Mouse (Mus musculus) hindbrain, embryonic 16.5 days (tissue): ENCODE measurements around the gene Gtf3c1. TPM values are rescaled to one million over a fixed set of nuclear protein-coding genes. Genes with fewer than 3 reads are reported as not detected.

Experiments used
- ATAC-seq: fragments of 200-750 bp; cut with Nextera tagmentation; 2 replicates; pipeline ENCODE4 v1.8.0; 2017; ENCODE audit warnings: moderate TSS enrichment, moderate library complexity
- H3K27ac ChIP-seq: fragments of 300-500 bp; sonication (generic); 2 replicates; pipeline ENCODE4 v1.5.1; 2014; ENCODE audit warnings: low read depth, mild to moderate bottlenecking, control low read depth, low read length, moderate library complexity
- H3K27me3 ChIP-seq: fragments of 300-500 bp; sonication (generic); replicated peaks from 2 replicates; pipeline ENCODE4 v1.6.1; 2014; ENCODE audit warnings: low read length; ENCODE audit not compliant: control insufficient read depth, insufficient read depth
- H3K36me3 ChIP-seq: fragments of 300-500 bp; sonication (generic); 2 replicates; pipeline ENCODE4 v1.6.1; 2014; ENCODE audit warnings: mild to moderate bottlenecking, low read length, moderate library complexity, mixed read lengths; ENCODE audit not compliant: control insufficient read depth, insufficient read depth
- H3K4me1 ChIP-seq: fragments of 300-500 bp; sonication (generic); 2 replicates; pipeline ENCODE4 v1.6.1; 2014; ENCODE audit warnings: low read depth, low read length; ENCODE audit not compliant: control insufficient read depth, insufficient read depth
- H3K4me2 ChIP-seq: fragments of 300-500 bp; sonication (generic); 2 replicates; pipeline ENCODE4 v1.6.1; 2014; ENCODE audit warnings: mild to moderate bottlenecking, low read length, control low read depth, moderate library complexity
- H3K4me3 ChIP-seq: fragments of 300-500 bp; sonication (generic); 2 replicates; pipeline ENCODE4 v1.5.1; 2014; ENCODE audit warnings: mild to moderate bottlenecking, low read length, control low read depth, moderate library complexity
- H3K9ac ChIP-seq: fragments of 300-500 bp; sonication (generic); 2 replicates; pipeline ENCODE4 v1.6.1; 2014; ENCODE audit warnings: low read depth, mild to moderate bottlenecking, control low read depth, low read length, moderate library complexity
- H3K9me3 ChIP-seq: fragments of 300-500 bp; sonication (generic); 2 replicates; pipeline ENCODE4 v1.6.1; 2014; ENCODE audit warnings: mild to moderate bottlenecking, low read length, moderate library complexity; ENCODE audit not compliant: control insufficient read depth
- WGBS: fragments of 180-500 bp; shearing (Covaris S2); extraction: QIAGEN DNeasy Blood & Tissue Kit; methylation state at CpG from one replicate; pipeline ENCODE4 v1.1.7; 2014; 5-methylcytosine and 5-hydroxymethylcytosine counted together
- polyA plus RNA-seq: library from polyadenylated mRNA; unstranded; fragments of >200 nt; fragmentation: Nextera tagmentation; extraction: Ambion mirVana; gene quantifications from 2 replicates; pipeline ENCODE4 v1.2.1, GENCODE M21; 2015

The Gtf3c1 gene
- polyA plus RNA-seq, 1 experiment from 2014 or later = 23.0 TPM

DNA sequence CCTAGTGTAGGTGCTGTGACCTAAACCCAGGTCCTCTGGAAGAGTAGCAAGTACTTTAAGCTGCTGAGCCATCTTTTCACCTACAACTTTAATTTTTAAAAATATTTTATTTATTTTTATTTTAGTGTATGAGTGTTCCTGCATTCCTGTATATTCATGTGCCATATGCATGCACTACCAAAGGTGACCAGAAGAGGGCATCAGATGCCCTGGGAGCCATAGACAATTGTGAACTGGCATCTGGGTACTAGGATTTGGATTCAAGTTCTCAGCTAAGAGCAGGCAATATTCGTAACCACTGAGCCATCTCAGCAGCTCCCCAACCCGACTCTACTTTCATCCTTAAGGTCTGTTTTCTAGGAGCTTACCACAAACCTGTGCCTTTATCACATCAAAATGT, 32.7 kb downstream of the Gtf3c1 start:
- Histone ChIP-seq H3K36me3 (peaks cover 85% of the 10 kb centered on the region), H3K27me3 (no peaks in the 10 kb centered on the region), H3K4me3 (no peak overlapping the region), H3K9me3 (no peaks in the 10 kb centered on the region), H3K4me1 (no peaks in the 10 kb centered on the region), H3K9ac (no peak overlapping the region), H3K27ac (no peak overlapping the region), H3K4me2 (no peak overlapping the region)
- ATAC-seq = no peak
- 91% methylated on average over 2 of the region's 2 CpGs for WGBS

DNA sequence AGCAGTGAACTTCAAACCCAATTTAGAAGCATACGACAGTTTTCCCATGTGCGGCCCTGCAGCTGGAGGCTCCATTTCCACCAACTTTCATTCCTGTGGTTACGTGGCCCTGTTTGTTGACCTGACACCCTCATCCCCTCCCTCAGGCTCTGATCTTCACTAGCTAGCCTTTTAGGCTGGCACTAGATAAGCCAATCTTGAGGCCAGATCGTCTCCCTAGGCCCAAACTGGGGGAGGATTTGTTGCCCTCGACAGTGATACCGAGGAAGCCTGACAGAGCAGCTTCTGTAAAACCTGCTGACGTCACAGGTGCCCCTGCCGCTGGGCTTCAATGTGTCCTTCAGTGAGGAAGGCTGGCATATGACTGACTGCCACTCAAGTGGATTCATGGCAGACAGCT, 36.2 kb downstream of the Gtf3c1 start:
- H3K27ac ChIP-seq = no peak overlapping the region
- H3K4me1 ChIP-seq = no peaks in the 10 kb centered on the region
- H3K4me2 ChIP-seq = no peak overlapping the region
- H3K36me3 ChIP-seq = peaks cover 86% of the 10 kb centered on the region
- H3K4me3 ChIP-seq = no peak overlapping the region
- no peak overlapping the region for H3K9ac ChIP-seq
- no peak for ATAC-seq
- H3K27me3 ChIP-seq = no peaks in the 10 kb centered on the region
- 92% methylated on average over 8 of the region's 8 CpGs for WGBS
- no peaks in the 10 kb centered on the region for H3K9me3 ChIP-seq

DNA sequence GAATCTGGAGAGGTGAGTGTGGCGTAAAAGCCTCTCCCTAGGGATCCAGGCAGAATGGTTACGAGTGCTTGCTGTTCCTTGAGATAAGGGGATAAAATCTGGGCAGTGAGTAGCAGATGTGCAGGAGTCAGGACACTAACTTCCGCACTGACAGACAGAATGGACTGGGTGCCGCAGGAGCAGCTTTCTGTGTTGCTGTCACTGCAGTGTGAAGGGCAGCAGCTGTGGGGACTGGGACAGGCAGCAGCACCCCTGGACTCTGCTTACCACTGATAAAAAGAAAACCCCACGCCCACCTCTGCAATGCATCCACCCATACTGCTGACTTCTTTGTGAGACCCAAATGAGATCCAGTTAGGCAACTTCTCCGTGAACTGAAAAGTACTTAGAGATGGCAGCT, 36.7 kb downstream of the Gtf3c1 start:
- ATAC-seq = no peak
- Histone ChIP-seq H3K4me3 (no peak overlapping the region), H3K27ac (no peak overlapping the region), H3K9me3 (no peaks in the 10 kb centered on the region), H3K4me1 (no peaks in the 10 kb centered on the region), H3K27me3 (no peaks in the 10 kb centered on the region), H3K4me2 (no peak overlapping the region), H3K36me3 (peaks cover 89% of the 10 kb centered on the region), H3K9ac (no peak overlapping the region)
- 91% methylated on average over 6 of the region's 6 CpGs for WGBS

- H3K36me3 ChIP-seq = peaks cover 52% of the 10 kb centered on the region
- no peak for ATAC-seq
- H3K4me3 ChIP-seq = no peak overlapping the region
- H3K9ac ChIP-seq = no peak overlapping the region
- no peaks in the 10 kb centered on the region for H3K4me1 ChIP-seq
- no peak overlapping the region for H3K27ac ChIP-seq
- H3K9me3 ChIP-seq = no peaks in the 10 kb centered on the region
- WGBS = 78% methylated on average over 3 of the region's 3 CpGs
- no peaks in the 10 kb centered on the region for H3K27me3 ChIP-seq
- H3K4me2 ChIP-seq = no peak overlapping the region
These were observed 43.9 kb downstream of the Gtf3c1 start for GRCm38 (mm10) chr7:125663654-125664053.

GRCm38 (mm10) chr7:125657511-125657910, 50.1 kb downstream of the Gtf3c1 start:
- Histone ChIP-seq H3K9me3 (no peaks in the 10 kb centered on the region), H3K36me3 (peaks cover 57% of the 10 kb centered on the region), H3K9ac (no peak overlapping the region), H3K4me2 (no peak overlapping the region), H3K4me3 (no peak overlapping the region), H3K27ac (no peak overlapping the region), H3K27me3 (no peaks in the 10 kb centered on the region), H3K4me1 (no peaks in the 10 kb centered on the region)
- WGBS = 98% methylated on average over 6 of the region's 6 CpGs
- ATAC-seq = no peak

GRCm38 (mm10) chr7:125649013-125649412, 58.6 kb downstream of the Gtf3c1 start:
- H3K4me3 ChIP-seq = no peak overlapping the region
- WGBS = 89% methylated on average over 1 of the region's 1 CpGs
- no peak for ATAC-seq

DNA sequence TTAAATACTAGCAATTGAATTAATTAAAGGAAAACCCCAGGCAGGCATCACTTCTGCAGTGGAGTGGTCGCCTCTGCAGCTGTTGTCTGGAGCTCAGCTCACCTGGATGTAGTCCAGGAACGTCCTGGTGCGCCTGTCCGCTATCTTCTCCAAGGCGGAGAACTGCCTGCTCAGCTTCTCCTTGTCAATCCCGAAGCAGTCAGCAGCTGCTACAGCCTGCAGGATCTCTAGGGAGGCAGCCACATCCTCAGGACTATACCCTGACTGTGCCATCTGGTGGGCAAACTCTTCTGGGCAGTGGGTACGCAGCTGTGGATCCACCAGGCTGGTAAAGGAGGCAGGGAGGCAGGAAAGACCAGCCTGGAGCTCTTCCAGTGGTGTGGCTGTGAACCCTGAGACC, 62.2 kb downstream of the Gtf3c1 start:
- H3K4me2 ChIP-seq = no peak overlapping the region
- H3K36me3 ChIP-seq = peaks cover 77% of the 10 kb centered on the region
- WGBS = 80% methylated on average over 7 of the region's 7 CpGs
- H3K4me1 ChIP-seq = no peaks in the 10 kb centered on the region
- no peak for ATAC-seq
- no peaks in the 10 kb centered on the region for H3K9me3 ChIP-seq
- H3K27ac ChIP-seq = no peak overlapping the region
- no peak overlapping the region for H3K9ac ChIP-seq
- no peak overlapping the region for H3K4me3 ChIP-seq
- no peaks in the 10 kb centered on the region for H3K27me3 ChIP-seq

More at GRCm38 (mm10) chr7:125649013-125649412, 58.6 kb downstream of the Gtf3c1 start:
- Histone ChIP-seq H3K27me3 (no peaks in the 10 kb centered on the region), H3K4me1 (no peaks in the 10 kb centered on the region), H3K27ac (no peak overlapping the region), H3K9ac (no peak overlapping the region), H3K4me2 (no peak overlapping the region), H3K9me3 (no peaks in the 10 kb centered on the region), H3K36me3 (peaks cover 70% of the 10 kb centered on the region)

DNA sequence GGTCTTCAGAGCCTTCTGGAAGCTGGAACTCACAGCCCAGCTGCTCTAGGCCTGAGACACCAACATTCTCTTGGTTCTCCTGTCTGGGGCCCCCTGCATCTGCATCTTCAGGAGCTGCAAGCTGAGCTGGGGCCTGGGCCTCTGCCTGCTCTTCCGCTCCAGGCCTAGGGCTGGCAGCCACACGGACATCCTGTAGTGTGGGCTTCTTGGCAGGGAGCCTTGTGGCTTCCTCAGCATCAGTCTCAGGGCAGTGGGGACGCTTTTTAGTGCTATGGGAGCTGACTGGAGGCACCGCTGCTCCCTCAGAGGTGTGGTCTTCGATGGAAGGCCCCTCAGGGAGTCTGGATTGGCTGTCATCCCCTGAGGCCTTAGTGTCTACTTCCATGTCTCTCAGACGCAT, 63.7 kb downstream of the Gtf3c1 start:
- no peaks in the 10 kb centered on the region; the same call in 1 of the 2 replicates for H3K4me1 ChIP-seq
- no peak for ATAC-seq
- H3K27me3 ChIP-seq = no peaks in the 10 kb centered on the region
- peaks cover 70% of the 10 kb centered on the region for H3K36me3 ChIP-seq
- H3K4me2 ChIP-seq = no peak overlapping the region
- WGBS = 89% methylated on average over 6 of the region's 6 CpGs
- H3K27ac ChIP-seq = no peak overlapping the region
- H3K9ac ChIP-seq = no peak overlapping the region
- H3K4me3 ChIP-seq = no peak overlapping the region
- H3K9me3 ChIP-seq = no peaks in the 10 kb centered on the region

DNA sequence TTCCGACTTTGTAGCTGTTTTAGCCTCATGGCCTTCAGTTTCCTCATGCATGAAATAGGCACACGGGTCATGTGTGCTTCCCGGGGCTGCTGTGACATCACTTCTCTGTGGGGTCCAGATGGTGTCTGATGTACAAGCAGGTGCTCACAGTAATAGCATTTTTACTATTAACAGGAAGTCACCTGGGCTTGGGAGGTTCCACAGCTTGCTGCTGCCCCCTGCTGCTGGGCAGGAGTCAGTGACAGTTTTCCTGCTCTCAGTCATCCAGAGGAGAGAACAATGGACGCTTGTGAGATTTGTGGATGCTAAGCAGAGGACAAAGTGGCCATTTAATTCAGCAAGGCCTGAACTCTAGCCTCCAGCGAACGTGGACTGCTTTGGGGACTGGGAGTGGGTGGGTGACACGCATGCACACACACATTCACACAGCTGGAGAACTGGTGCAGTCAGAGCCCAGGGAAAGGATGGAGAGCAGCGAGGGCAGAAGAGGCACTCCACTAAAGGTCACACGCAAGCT, 68.7 kb downstream of the Gtf3c1 start:
- no peak overlapping the region for H3K4me3 ChIP-seq
- H3K4me2 ChIP-seq = no peak overlapping the region
- peak; percentile 64 for ATAC-seq
- H3K27me3 ChIP-seq = no peaks in the 10 kb centered on the region; the same call in 1 of the 2 replicates
- WGBS = 29% methylated on average over 9 of the region's 9 CpGs
- no peak overlapping the region; the same call in 1 of the 2 replicates for H3K9ac ChIP-seq
- H3K27ac ChIP-seq = peak overlapping the region; percentile 36; the same call in 1 of the 2 replicates
- no peaks in the 10 kb centered on the region for H3K9me3 ChIP-seq
- peaks cover 29% of the 10 kb centered on the region for H3K36me3 ChIP-seq
- no peaks in the 10 kb centered on the region; the same call in 1 of the 2 replicates for H3K4me1 ChIP-seq
